Mouse (Mus musculus) lung, postnatal 0 days (tissue): ENCODE results near the gene Sbk2. TPM values are rescaled to one million over a fixed set of nuclear protein-coding genes. Genes with fewer than 3 reads are reported as not detected.

Source experiments
- ATAC-seq: fragments of 200-750 bp; cut with Nextera tagmentation; 2 replicates; pipeline ENCODE4 v1.8.0; 2017; ENCODE audit warnings: moderate library complexity
- DNase-seq: peaks from one replicate; pipeline ENCODE4 v3.0.0-alpha.2; 2016; ENCODE audit warnings: low spot score
- H3K27ac ChIP-seq: fragments of 300-500 bp; sonication (generic); 2 replicates; pipeline ENCODE4 v1.5.1; 2014; ENCODE audit warnings: antibody characterized with exemption, mild to moderate bottlenecking, low read length, mixed read lengths
- H3K27me3 ChIP-seq: fragments of 300-500 bp; sonication (generic); replicated peaks from 2 replicates; pipeline ENCODE4 v1.6.1; 2014; ENCODE audit warnings: low read length, mixed read lengths; ENCODE audit not compliant: insufficient read depth
- H3K36me3 ChIP-seq: fragments of 300-500 bp; sonication (generic); 2 replicates; pipeline ENCODE4 v1.6.1; 2014; ENCODE audit warnings: low read length, mixed read lengths; ENCODE audit not compliant: insufficient read depth
- H3K4me1 ChIP-seq: fragments of 300-500 bp; sonication (generic); 2 replicates; pipeline ENCODE4 v1.6.1; 2014; ENCODE audit warnings: antibody characterized with exemption, low read depth, low read length, mixed read lengths; ENCODE audit not compliant: insufficient read depth
- H3K4me2 ChIP-seq: fragments of 300-500 bp; sonication (generic); replicated peaks from 2 replicates; pipeline ENCODE4 v1.6.1; 2014; ENCODE audit warnings: low read depth, mild to moderate bottlenecking, low read length, moderate library complexity, mixed read lengths
- H3K4me3 ChIP-seq: fragments of 300-500 bp; sonication (generic); 2 replicates; pipeline ENCODE4 v1.5.1; 2014; ENCODE audit warnings: low read depth, low read length
- H3K9ac ChIP-seq: fragments of 300-500 bp; sonication (generic); replicated peaks from 2 replicates; pipeline ENCODE4 v1.6.1; 2014; ENCODE audit warnings: low read depth, mild to moderate bottlenecking
- H3K9me3 ChIP-seq: fragments of 300-500 bp; sonication (generic); 2 replicates; pipeline ENCODE4 v1.6.1; 2016; ENCODE audit warnings: low read length, mixed read lengths
- CTCF ChIP-seq: IDR thresholded peaks from 2 replicates; pipeline ENCODE4 v1.5.1; 2016; ENCODE audit warnings: antibody characterized with exemption, mild to moderate bottlenecking
- EP300 ChIP-seq: IDR thresholded peaks from 2 replicates; pipeline ENCODE4 v1.6.1; 2016; ENCODE audit warnings: antibody characterized with exemption, mild to moderate bottlenecking, control low read depth
- WGBS: fragments of 180-500 bp; shearing (Covaris S2); extraction: QIAGEN DNeasy Blood & Tissue Kit; methylation state at CpG from one replicate; pipeline ENCODE4 v1.1.7; 2014; 5-methylcytosine and 5-hydroxymethylcytosine counted together
- polyA plus RNA-seq: library from polyadenylated mRNA; unstranded; fragments of >200 nt; fragmentation: Nextera tagmentation; extraction: Ambion mirVana; gene quantifications from 2 replicates; pipeline ENCODE4 v1.2.1, GENCODE M21; 2015

The Sbk2 gene
- polyA plus RNA-seq, 1 experiment from 2014 or later, result 0.19 TPM

GRCm38 (mm10) chr7:4976832-4977231 is 12.6 kb upstream of the Sbk2 start:
- Histone ChIP-seq H3K36me3 (no peaks in the 10 kb centered on the region), H3K4me3 (no peak overlapping the region), H3K27me3 (no peaks in the 10 kb centered on the region), H3K4me1 (no peaks in the 10 kb centered on the region), H3K9ac (no peak overlapping the region), H3K27ac (no peak overlapping the region), H3K9me3 (no peaks in the 10 kb centered on the region), H3K4me2 (no peak overlapping the region)
- 85% methylated on average over 7 of the region's 7 CpGs for WGBS
- TF ChIP-seq CTCF (peak; percentile 36), EP300 (no peak)
- ATAC-seq (no peak), DNase-seq (no peak)

- Histone ChIP-seq H3K9ac (no peak overlapping the region), H3K4me2 (no peak overlapping the region), H3K27ac (no peak overlapping the region), H3K4me1 (no peaks in the 10 kb centered on the region), H3K27me3 (no peaks in the 10 kb centered on the region), H3K9me3 (no peaks in the 10 kb centered on the region), H3K36me3 (no peaks in the 10 kb centered on the region), H3K4me3 (no peak overlapping the region)
- WGBS, result 41% methylated on average over 4 of the region's 4 CpGs
- ATAC-seq, result no peak
- TF ChIP-seq EP300 (no peak), CTCF (no peak)
- DNase-seq, result no peak
These were observed 11.2 kb upstream of the Sbk2 start for GRCm38 (mm10) chr7:4975455-4975854.

GRCm38 (mm10) chr7:4972321-4973047 is 8.3 kb upstream of the Sbk2 start:
- Histone ChIP-seq H3K27ac (peak overlapping the region; percentile 84), H3K27me3 (no peaks in the 10 kb centered on the region), H3K4me3 (no peak overlapping the region), H3K9ac (no peak overlapping the region), H3K9me3 (no peaks in the 10 kb centered on the region), H3K4me1 (no peaks in the 10 kb centered on the region), H3K4me2 (no peak overlapping the region), H3K36me3 (no peaks in the 10 kb centered on the region)
- peak; percentile 83 for ATAC-seq
- peak; percentile 72 for DNase-seq
- WGBS, result 45% methylated on average over 18 of the region's 18 CpGs
- TF ChIP-seq CTCF, result no peak
- no peak for TF ChIP-seq EP300

GRCm38 (mm10) chr7:4971710-4972109 is 7.5 kb upstream of the Sbk2 start:
- WGBS, result 13% methylated on average over 7 of the region's 7 CpGs
- peak overlapping the region; percentile 84 for H3K27ac ChIP-seq
- no peak overlapping the region for H3K4me2 ChIP-seq
- no peaks in the 10 kb centered on the region for H3K36me3 ChIP-seq
- ATAC-seq (peak; percentile 85), DNase-seq (peak; percentile 88)
- no peak overlapping the region for H3K4me3 ChIP-seq
- H3K4me1 ChIP-seq, result no peaks in the 10 kb centered on the region
- H3K9ac ChIP-seq, result no peak overlapping the region
- TF ChIP-seq CTCF (no peak), EP300 (peak; percentile 71)
- no peaks in the 10 kb centered on the region for H3K27me3 ChIP-seq
- H3K9me3 ChIP-seq, result no peaks in the 10 kb centered on the region

GRCm38 (mm10) chr7:4971068-4971467 is 6.9 kb upstream of the Sbk2 start, which contains the start of gene Sbk3:
Gene Sbk3, minus strand, starts transcription at chr7:4971168.
- H3K27me3 ChIP-seq, result no peaks in the 10 kb centered on the region
- ATAC-seq (no peak), DNase-seq (no peak)
- no peak within 1 kb of the TSS for H3K4me3 ChIP-seq
- H3K4me1 ChIP-seq, result no peaks in the 10 kb centered on the region
- peak within 1 kb of the TSS; percentile 84 for H3K27ac ChIP-seq
- no peaks in the 10 kb centered on the region for H3K9me3 ChIP-seq
- H3K36me3 ChIP-seq, result no peaks in the 10 kb centered on the region
- no peak within 1 kb of the TSS for H3K4me2 ChIP-seq
- no peak within 1 kb of the TSS for H3K9ac ChIP-seq
- TF ChIP-seq EP300, result no peak
- no peak for TF ChIP-seq CTCF
- 34% methylated on average over 6 of the region's 6 CpGs for WGBS

- Histone ChIP-seq H3K9ac (no peak overlapping the region), H3K4me2 (no peak overlapping the region), H3K4me1 (no peaks in the 10 kb centered on the region), H3K36me3 (no peaks in the 10 kb centered on the region), H3K27ac (no peak overlapping the region), H3K4me3 (no peak overlapping the region), H3K9me3 (no peaks in the 10 kb centered on the region), H3K27me3 (no peaks in the 10 kb centered on the region)
- no peak for ATAC-seq
- TF ChIP-seq EP300 (no peak), CTCF (no peak)
- no peak for DNase-seq
- WGBS, result 76% methylated on average over 5 of the region's 5 CpGs
These were observed 782 bp upstream of the Sbk2 start for GRCm38 (mm10) chr7:4964988-4965387.
